Mouse (Mus musculus) heart, adult 2 months (tissue): Measurements from ENCODE around the gene Foxn3. TPM values are rescaled to one million over a fixed set of nuclear protein-coding genes. Genes with fewer than 3 reads are reported as not detected.
A peak's percentile ranks its signal among the peaks of the same experiment; 100 is the strongest.

Experiments used
- DNase-seq, 2 experiments: peaks; one replicate each; pipeline ENCODE4 v3.0.0; 2021
- H3K27ac ChIP-seq: fragments of 200-600 bp; 2 replicates; pipeline ENCODE4 v1.8.1; 2022
- H3K27me3 ChIP-seq: fragments of 200-500 bp; 2 replicates; pipeline ENCODE4 v1.6.1; 2012; ENCODE audit warnings: mild to moderate bottlenecking, low read length, inconsistent platforms, mixed read lengths; ENCODE audit not compliant: control insufficient read depth, insufficient read depth
- H3K36me3 ChIP-seq: fragments of 200-500 bp; 2 replicates; pipeline ENCODE4 v1.6.1; 2012; ENCODE audit warnings: low read length, inconsistent platforms; ENCODE audit not compliant: control insufficient read depth, insufficient read depth
- H3K4me1 ChIP-seq: fragments of 200-500 bp; 2 replicates; pipeline ENCODE4 v1.6.1; 2011; ENCODE audit warnings: low read length; ENCODE audit not compliant: control insufficient read depth, insufficient read depth
- H3K4me3 ChIP-seq: fragments of 200-600 bp; 2 replicates; pipeline ENCODE4 v1.8.1; 2022
- H3K79me2 ChIP-seq: fragments of 200-500 bp; replicated peaks from 2 replicates; pipeline ENCODE4 v1.6.1; 2012; ENCODE audit warnings: mild to moderate bottlenecking, inconsistent platforms, low read length, moderate library complexity, mixed read lengths; ENCODE audit not compliant: control insufficient read depth, insufficient read depth
- H3K9ac ChIP-seq: fragments of 200-500 bp; 2 replicates; pipeline ENCODE4 v1.6.1; 2012; ENCODE audit warnings: low read depth, mild to moderate bottlenecking, control low read depth, inconsistent platforms, low read length, mixed read lengths
- CTCF ChIP-seq: fragments of 200-600 bp; IDR thresholded peaks from 2 replicates; pipeline ENCODE4 v1.8.1; 2022; ENCODE audit warnings: antibody characterized with exemption, mild to moderate bottlenecking, moderate library complexity
- EP300 ChIP-seq: fragments of 200-500 bp; IDR thresholded peaks from 2 replicates; pipeline ENCODE4 v1.6.1; 2011; ENCODE audit warnings: low read depth, low read length, control low read depth; ENCODE audit not compliant: insufficient read depth
- POLR2A ChIP-seq: fragments of 200-500 bp; IDR thresholded peaks from 2 replicates; pipeline ENCODE4 v1.6.1; 2011; ENCODE audit warnings: mild to moderate bottlenecking, low read depth, low read length, control low read depth; ENCODE audit not compliant: insufficient read depth
- WGBS: fragments of 180-500 bp; shearing (Covaris S2); methylation state at CpG from one replicate; pipeline ENCODE4 v1.1.7; 2018; 5-methylcytosine and 5-hydroxymethylcytosine counted together
- intact Hi-C: fragments of 180-260 bp; cut with DNase I; formaldehyde crosslinking; loops from one replicate; pipeline ENCODE4 v1.15.1; 2025
- polyA plus RNA-seq: library from polyadenylated mRNA; depleted of rRNA; stranded (reverse); fragments of >200 nt; gene quantifications from 2 replicates; pipeline ENCODE4 v1.2.3, GENCODE M21; 2012
- total RNA-seq, 2 experiments: library from RNA; stranded (reverse); gene quantifications; 2 replicates each; pipeline ENCODE4 v1.2.3; 2021

Foxn3 gene
- total and polyA plus RNA-seq, 3 experiments = 28.1 to 117 (median 106) TPM

DNA sequence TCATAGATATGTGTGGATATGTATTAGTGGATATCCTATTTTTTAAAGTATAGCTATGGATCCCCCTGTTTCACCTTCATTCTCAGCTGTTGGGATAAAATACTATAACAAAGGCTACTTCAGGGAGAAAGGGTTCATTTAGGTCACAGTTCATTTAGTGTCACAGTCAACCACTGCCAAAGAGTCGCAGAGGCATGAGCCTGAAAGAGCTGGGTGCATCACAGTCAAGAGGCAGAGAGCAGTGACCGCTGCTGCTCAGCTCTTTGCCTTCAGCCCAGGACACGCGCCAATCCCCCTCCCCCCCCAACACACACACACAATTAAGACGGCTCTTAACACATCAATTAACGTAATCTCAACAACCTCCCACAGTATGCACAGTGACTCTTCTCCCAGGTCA, 131.8 kb downstream of the Foxn3 start:
- no peak for DNase-seq
- Histone ChIP-seq H3K27ac (no peak overlapping the region), H3K27me3 (no peaks in the 10 kb centered on the region), H3K9ac (no peak overlapping the region), H3K36me3 (peaks cover 5% of the 10 kb centered on the region), H3K79me2 (0 out of 2 replicates have a peak, but pooled peaks cover 1% of the 10 kb centered on the region), H3K4me1 (peaks cover 5% of the 10 kb centered on the region), H3K4me3 (no peak overlapping the region)
- 88% methylated on average over 6 of the region's 6 CpGs for WGBS
- intact Hi-C loops = no loop called here
- TF ChIP-seq POLR2A (no peak), EP300 (no peak), CTCF (no peak)

DNA sequence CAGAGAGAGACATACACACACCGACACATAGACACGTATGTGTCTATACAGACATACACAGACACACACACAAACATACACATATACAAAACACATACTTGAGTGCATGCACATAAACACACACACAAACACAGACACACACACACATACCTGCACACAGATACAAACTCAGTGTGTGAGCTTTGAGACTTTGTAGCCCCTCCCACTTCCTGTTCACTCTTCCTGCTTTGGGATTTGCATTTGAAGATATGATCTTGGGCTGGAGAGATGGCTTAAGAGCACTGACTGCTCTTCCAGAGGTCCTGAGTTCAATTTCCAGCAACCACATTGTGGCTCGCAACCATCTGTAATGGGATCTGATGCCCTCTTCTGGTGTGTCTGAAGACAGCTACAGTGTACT, 132.4 kb downstream of the Foxn3 start:
- H3K36me3 ChIP-seq = peaks cover 5% of the 10 kb centered on the region
- no peaks in the 10 kb centered on the region for H3K27me3 ChIP-seq
- no peak overlapping the region for H3K27ac ChIP-seq
- H3K4me1 ChIP-seq = peaks cover 5% of the 10 kb centered on the region
- WGBS = 95% methylated on average over 3 of the region's 3 CpGs
- DNase-seq = no peak
- intact Hi-C loops = no loop called here
- no peak overlapping the region for H3K9ac ChIP-seq
- H3K79me2 ChIP-seq = 0 out of 2 replicates have a peak, but pooled peaks cover 1% of the 10 kb centered on the region
- no peak overlapping the region for H3K4me3 ChIP-seq
- TF ChIP-seq EP300 (no peak), CTCF (no peak), POLR2A (no peak)

DNA sequence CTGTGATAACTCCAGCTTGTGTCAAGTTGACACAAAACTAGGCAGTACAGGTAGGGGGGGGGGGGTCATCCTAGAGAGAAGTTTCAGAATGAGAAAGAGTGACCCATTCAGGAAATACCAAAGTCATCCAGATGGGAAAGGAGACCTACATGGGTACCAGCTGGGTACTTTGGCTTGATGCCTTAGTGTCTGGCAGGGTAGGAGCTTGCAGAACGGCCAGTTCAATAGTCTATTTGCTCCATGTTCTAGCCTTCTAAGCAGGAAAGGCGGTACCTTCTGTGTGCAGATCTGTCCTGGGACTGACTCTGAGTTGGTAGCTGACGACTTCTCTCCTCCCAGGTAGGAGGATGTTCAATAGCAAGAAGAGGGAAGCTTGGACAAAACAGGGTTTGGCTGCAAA, 134.3 kb downstream of the Foxn3 start:
- WGBS = 91% methylated on average over 3 of the region's 3 CpGs
- DNase-seq = no peak
- Histone ChIP-seq H3K27ac (no peak overlapping the region), H3K27me3 (no peaks in the 10 kb centered on the region), H3K36me3 (peaks cover 5% of the 10 kb centered on the region), H3K4me1 (peaks cover 5% of the 10 kb centered on the region), H3K9ac (no peak overlapping the region), H3K79me2 (0 out of 2 replicates have a peak, but pooled peaks cover 1% of the 10 kb centered on the region), H3K4me3 (no peak overlapping the region)
- intact Hi-C loops = no loop called here
- TF ChIP-seq CTCF (no peak), POLR2A (no peak), EP300 (no peak)

DNA sequence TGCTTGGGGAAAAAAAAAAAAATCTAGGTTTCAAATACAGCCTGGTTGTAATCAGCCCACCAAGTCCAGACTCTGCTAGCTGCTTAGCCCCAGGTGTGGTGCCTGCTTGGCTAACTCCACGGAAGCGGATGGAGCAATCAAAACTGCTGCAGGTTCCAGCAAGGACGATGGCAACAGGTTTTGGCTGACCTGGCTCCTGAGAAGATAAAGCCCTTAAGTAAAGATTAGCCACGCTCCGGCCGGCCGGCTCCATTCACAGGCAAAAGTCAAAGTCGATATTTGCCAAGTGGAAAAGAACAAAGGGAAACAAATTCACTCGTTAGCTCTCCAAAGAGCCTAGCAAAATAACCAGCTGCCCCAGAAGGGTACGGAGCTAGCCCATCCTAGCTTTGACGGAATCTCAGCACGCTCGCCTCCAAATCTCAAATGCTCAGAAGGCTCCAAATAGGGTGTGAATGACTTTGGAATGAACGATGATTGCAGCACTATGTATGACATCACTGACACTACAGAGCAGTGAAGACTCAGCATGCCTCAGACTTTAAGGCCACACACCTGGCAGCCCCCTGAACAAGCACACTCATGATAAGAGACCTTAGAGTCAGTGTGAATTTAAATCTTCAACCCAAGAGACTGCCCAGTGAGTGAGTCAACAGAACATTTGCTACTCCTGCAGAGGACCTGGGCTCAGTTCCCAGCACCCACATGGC, 137.0 kb downstream of the Foxn3 start:
- Histone ChIP-seq H3K4me3 (no peak overlapping the region), H3K27me3 (no peaks in the 10 kb centered on the region), H3K36me3 (no peaks in the 10 kb centered on the region; the same call in 1 of the 2 replicates), H3K79me2 (no peaks in the 10 kb centered on the region), H3K4me1 (no peaks in the 10 kb centered on the region; the same call in 1 of the 2 replicates), H3K27ac (no peak overlapping the region), H3K9ac (no peak overlapping the region)
- WGBS = 50% methylated on average over 14 of the region's 14 CpGs
- TF ChIP-seq EP300 = no peak
- TF ChIP-seq CTCF = no peak
- TF ChIP-seq POLR2A = no peak
- intact Hi-C loops = no loop called here
- peak in 1 of 2 experiments; percentile 48 for DNase-seq

DNA sequence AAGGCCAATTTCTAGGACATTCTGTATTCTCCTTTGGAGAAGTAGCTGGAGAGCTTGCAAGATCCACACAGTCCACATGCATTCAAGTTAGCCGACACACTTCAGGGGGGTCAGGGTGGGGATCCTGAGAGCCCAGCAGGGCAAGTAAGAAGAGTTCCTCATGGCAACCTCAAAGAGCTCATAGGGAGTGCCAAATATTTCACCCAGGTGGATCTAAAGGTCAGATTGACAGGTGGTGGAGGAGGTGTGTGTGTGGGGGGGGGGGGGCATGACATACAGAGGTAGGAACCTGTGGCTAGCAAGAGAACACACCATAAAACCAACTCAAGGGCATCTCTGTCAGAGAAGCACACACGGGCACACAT, 144.0 kb downstream of the Foxn3 start:
- no peaks in the 10 kb centered on the region; the same call in 1 of the 2 replicates for H3K36me3 ChIP-seq
- no peaks in the 10 kb centered on the region; the same call in 1 of the 2 replicates for H3K4me1 ChIP-seq
- no peaks in the 10 kb centered on the region for H3K79me2 ChIP-seq
- no peak for TF ChIP-seq POLR2A
- TF ChIP-seq CTCF = no peak
- TF ChIP-seq EP300 = no peak
- WGBS = 93% methylated on average over 2 of the region's 2 CpGs
- no peak overlapping the region for H3K4me3 ChIP-seq
- no peak overlapping the region for H3K27ac ChIP-seq
- no peak for DNase-seq
- intact Hi-C loops = no loop called here
- no peaks in the 10 kb centered on the region for H3K27me3 ChIP-seq
- H3K9ac ChIP-seq = no peak overlapping the region
